Mouse (Mus musculus): Measurements from ENCODE around the gene Gdf11.

The Gdf11 gene

DNA sequence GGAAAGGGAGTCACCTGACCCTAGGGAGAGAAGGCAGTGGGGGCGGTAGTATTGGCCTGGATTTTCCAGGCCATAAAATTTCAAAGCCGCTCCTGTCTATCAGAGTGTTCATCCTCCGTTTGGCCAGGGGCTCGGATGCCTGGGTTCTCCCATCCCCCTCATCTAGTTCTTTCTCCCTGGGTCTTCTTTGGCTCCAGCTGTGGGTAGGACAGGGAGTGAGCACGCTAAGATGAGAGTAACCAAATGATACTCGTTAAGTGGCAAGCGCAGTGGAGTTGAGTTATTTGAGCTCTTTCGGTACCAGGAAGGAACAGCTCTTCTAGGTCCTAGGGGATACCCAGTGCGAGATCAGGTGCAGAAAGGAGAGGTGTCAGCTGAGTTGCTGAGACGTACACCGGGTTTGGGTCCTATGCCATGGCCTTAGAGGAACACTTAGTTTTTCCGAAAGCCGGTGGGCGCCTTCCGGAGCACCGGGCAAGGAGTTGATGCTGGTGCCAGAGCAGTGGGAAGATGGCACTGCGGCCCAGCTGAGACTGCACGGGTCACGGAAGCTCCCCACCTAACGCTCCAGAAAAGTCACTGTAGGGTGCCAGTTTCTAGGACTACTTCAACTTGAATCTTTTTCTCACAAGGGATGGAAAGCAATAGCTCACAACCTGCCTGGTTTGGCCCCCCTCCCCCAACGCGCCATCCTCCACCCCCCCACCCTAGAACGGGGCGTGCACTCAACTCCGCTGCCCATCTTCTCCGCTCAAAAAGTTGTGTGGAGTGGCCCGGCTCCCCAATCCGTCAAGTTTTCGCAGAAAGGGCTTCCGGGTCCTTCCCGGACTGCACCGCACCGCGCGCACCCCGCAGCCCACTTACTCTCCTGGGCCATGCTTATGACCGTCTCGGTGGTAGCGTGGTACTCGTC, 879 bp downstream of the Gdf11 start:
- no peak for DNase-seq

DNA sequence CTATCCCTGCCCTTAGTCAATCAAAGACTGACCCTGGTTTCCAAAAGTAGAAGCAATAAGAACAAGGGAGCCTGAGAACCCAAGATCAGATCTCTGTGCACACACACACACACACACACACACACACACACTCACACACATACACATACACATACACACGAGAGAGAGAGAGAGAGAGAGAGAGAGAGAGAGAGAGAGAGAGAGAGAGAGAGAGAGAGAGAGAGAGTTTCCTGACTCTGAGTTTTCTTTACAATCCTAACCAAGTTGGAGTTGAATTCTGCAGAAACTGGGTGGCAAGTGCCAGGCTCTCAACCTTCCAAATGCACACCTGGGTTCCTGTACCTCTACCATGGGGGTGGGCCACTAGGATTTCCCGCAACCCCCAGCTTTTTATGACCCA, 1.7 kb downstream of the Gdf11 start:
- no peak for DNase-seq

DNA sequence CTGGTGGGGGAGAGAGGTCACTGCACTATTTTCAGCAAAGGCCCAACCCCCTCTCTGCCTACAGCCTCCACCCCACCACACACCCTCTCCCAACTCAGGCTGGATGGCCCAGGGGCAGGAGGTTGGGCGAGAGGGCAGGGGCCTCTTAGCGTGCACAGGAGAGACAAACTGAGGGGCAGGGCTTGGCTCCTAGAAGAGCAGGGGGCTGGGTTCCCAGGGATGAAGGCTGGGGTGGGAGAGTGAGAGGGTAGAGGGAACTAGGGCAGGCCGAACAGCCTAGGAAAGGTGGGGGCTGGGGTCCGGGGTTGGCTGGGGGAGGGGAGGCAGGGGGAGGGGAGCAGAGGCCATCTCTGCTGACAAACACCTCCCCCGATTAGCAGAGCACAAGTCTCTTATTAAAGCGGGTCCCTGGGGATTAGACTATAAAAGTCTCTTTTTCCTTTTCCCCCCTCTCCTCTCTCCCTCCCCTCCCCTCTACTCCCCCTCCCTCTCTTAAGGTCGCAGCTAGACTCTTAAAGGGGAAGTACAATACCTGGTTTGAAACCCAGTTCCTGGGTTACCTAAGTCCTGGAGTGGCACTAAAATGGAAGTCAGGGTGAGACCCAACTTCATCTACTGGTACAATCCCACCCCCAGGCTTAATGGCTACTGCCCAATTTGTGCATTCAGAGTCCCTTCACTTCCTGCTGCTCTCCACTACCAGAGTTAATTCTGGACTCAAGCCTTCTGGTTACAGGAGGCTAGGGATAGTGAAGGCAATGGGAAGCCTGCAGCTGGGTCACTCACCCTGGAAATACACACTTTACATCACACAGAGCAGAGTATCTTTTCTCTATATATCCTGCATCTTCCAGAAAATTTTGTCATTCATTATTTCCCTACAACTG, 2.3 kb downstream of the Gdf11 start:
- DNase-seq: no peak

- DNase-seq: no peak
Measured at GRCm38 (mm10) chr10:128882067-128882466, 9.5 kb downstream of the Gdf11 start.

DNA sequence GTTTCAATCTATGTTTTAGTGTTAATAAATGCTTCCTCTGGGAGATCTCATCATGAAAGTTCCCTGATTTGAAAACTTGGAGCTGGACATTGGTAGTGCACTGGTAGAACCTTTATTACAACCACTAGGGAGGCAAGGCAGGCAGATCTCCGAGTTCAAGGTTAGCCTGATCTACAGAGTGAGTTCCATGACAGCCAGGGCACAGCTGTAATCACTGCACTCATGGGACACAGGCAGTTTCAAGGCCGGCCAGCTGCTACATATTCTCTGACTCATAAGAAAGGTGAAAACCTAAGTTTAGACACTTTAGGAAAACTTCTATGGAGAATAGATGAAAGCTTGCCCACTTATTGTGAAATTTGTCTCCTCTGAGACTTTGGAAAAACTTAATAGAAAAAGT, 12.7 kb downstream of the Gdf11 start:
- no peak for DNase-seq

DNA sequence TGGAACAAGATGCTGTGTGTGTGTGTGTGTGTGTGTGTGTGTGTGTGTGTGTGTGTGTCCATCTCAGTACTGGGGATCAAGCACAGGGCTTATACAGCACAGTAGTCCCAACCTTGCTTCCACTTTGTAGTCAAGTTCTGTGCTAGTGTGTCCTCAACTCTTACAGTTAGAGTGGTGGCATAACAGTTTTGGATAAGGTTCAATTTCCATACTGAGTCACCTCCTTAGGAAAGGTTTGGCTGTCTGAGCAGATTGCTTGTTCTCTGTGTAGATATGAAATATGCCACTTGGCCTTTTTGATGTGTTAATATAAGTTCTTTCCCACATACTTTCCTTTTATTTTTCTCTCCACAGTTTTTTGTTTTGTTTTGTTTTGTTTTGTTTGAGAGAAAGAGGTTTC, 13.2 kb downstream of the Gdf11 start:
- DNase-seq: no peak

DNA sequence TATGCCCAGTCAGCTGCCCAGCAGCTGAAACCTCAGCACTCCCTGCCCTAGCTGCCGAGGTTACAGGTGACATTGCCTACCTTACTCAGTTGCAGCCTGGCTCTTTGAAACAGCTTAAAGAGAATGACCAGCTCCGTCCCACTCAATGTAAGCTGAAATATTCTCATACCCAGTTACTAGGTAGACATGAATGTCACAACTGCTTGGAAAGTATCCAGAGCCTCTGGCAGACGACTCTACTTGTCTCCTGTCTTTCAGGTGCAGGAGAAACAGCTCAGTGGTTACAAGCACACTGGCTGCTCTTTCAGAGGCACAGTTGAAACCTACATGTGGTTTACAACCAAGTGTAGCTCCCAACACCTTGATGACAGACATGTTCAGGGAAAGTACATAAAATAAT, 21.2 kb downstream of the Gdf11 start:
- DNase-seq: no peak

DNA sequence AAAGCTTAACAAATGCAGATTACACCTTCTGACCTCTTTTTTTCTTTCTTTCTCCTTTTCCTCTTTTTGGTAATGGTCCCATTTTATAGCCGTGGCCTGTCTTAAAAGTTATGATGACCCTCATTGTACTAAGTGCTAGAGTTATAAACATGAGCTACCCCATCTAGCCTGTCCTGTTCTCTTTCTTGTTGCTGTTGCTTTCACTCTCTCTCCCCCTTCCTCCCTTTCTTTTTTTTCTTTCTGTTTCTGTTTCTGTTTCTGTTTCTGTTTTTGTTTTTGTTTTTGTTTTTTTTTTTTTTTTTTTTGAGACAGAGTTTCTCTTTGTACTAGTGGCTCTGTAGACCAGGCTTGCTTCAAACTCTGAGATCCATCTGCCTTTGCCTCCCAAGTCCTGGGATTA, 25.0 kb downstream of the Gdf11 start:
- DNase-seq: no peak

GRCm38 (mm10) chr10:128866042-128866441, 25.5 kb downstream of the Gdf11 start:
- no peak for DNase-seq

DNA sequence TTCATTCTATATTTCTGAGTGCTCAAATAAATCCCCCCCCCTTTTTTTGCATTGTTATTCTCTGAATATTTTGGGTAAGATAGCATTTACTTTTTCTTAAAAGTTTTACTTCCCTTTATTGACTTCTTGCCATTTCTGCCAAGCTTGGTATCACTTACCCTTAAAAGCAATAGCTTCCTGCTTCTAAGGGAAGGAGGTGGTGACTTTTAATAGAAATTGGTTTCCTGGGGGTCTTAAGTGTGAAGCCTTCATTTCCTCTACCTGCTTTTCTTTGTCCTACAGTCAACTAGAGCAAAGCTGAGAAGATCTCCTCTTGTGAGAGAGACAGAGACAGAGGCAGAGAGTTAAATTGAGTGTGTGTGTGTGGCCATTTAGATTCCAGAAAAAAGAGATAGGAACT, 30.3 kb downstream of the Gdf11 start:
- no peak for DNase-seq

DNA sequence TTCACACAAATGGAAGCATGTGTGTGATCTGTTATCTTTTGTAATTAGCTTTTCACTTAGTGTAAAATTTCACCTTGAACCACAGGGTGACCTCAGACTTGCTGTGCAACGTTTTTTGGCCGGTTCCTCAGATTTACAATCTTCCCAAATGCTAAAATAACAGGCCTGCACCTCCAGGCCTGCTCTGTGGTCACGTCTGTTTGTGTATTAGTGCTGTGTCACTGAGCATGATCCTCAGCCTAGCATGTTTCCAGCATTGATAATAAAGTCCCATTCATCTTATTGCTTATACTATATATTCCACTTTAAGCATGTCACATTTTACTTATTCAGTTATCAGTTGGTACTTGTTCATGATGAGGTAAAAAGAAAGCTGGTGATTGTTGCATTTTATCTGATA, 41.2 kb downstream of the Gdf11 start:
- DNase-seq: no peak

- no peak for DNase-seq
Measured at GRCm38 (mm10) chr10:128848426-128848825, 43.1 kb downstream of the Gdf11 start.

- DNase-seq: no peak
Measured at GRCm38 (mm10) chr10:128846664-128847063, 44.9 kb downstream of the Gdf11 start.

DNA sequence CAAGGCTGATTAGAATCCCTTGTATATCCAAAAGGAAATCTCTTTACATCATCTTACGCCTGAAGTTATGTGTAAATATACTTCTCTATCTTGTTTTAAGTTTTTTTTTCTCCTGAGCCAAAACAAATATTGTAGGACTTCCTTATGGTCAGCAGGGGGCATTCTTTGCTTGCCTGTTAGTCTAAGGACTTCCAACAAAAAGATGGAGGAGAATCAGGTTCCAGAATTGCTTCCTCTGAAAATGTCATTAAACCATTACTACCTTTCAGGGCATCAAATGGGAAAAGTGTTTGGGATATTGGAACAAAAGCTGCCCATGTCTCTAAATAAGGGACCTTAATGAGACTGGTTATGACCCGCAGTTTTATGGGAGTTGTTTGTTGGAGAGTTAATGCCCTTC, 46.0 kb downstream of the Gdf11 start:
- DNase-seq: no peak

GRCm38 (mm10) chr10:128843260-128843659, 48.3 kb downstream of the Gdf11 start:
- no peak for DNase-seq

GRCm38 (mm10) chr10:128840612-128841011, 50.9 kb downstream of the Gdf11 start:
- DNase-seq: no peak

- DNase-seq: no peak
Measured at GRCm38 (mm10) chr10:128839434-128839833, 52.1 kb downstream of the Gdf11 start.

GRCm38 (mm10) chr10:128837400-128837799, 54.1 kb downstream of the Gdf11 start:
- DNase-seq: no peak

Measured in cerebellum, adult 9-11 months (tissue).